Mouse (Mus musculus) adrenal gland, postnatal 25 days (tissue): ENCODE data around the gene Hpcal1. TPM values are rescaled to one million over a fixed set of nuclear protein-coding genes. Genes with fewer than 3 reads are reported as not detected.
"Not testable (repeated sequence)": the region's sequence is repeated elsewhere in the genome, so short reads cannot be mapped to it uniquely, and the experiment has no call there.

ENCODE experiments used
- DNase-seq: peaks from one replicate; pipeline ENCODE4 v3.0.0; 2021; ENCODE audit warnings: mixed read lengths
- total RNA-seq: library from RNA; stranded (reverse); gene quantifications from 2 replicates; pipeline ENCODE4 v1.2.3, GENCODE M21; 2021

Hpcal1 gene
- total RNA-seq, 1 experiment from 2014 or later, result 17.2 TPM

GRCm38 (mm10) chr12:17741637-17742364 is 51.1 kb downstream of the Hpcal1 start:
- DNase-seq, result peak; percentile 56

DNA sequence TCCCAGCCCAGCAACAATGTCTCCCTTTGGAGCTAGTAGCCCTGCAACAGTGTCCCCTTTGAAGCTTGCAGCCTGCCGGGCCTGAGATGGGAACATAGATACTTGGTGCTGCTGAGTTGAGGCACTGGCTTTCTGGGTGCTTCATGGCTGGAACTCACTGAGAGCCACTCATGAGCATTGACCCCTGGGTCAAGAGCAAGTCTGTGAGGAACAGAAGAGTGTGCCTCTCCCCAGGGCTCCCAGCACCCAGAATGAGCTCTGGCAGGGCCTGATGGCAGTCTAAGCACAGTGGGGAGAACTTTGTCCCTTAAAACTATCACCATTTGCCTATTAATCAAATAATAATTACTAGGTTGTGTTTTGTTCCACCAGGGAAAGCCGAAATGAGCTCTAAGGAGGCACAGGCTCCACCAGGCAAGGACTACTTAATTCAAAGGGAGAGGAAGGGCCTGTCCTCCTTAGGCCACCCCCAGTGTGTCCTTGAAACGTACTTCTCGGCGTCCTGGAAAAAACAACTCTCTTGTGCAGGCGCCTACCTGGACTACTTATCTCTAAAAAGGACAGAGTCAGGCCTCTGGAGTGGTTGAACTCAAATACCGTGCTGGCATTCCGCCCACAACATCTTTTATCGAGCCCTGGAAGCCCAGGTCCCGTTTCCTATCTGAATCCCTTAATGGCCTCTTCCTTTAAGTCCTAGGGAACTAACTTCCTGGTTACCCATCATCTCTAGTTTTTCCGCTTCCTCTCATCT is 52.1 kb downstream of the Hpcal1 start:
- DNase-seq, result no peak

DNA sequence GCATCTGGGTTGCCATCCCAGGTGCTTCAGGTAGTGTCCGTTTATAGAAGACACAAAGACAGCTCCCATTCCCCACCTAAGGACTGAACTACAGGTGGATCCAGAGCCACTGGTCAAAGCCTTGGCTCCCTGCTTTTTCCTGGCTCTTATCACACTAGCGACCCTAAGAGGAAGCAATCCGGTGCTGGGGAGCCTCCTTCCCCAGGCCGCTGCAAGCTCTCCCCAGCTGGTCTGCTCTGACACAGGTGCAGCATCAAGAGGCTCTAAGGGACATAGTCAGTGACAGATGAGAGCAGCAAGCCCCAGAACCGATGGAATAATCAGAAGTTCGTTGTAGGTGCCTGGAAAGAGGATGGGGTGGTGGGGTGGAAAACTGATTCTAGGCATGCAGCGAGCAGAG is 54.8 kb downstream of the Hpcal1 start:
- DNase-seq, result no peak

- peak; percentile 81 for DNase-seq
Measured at GRCm38 (mm10) chr12:17746725-17747124, 56.1 kb downstream of the Hpcal1 start.

DNA sequence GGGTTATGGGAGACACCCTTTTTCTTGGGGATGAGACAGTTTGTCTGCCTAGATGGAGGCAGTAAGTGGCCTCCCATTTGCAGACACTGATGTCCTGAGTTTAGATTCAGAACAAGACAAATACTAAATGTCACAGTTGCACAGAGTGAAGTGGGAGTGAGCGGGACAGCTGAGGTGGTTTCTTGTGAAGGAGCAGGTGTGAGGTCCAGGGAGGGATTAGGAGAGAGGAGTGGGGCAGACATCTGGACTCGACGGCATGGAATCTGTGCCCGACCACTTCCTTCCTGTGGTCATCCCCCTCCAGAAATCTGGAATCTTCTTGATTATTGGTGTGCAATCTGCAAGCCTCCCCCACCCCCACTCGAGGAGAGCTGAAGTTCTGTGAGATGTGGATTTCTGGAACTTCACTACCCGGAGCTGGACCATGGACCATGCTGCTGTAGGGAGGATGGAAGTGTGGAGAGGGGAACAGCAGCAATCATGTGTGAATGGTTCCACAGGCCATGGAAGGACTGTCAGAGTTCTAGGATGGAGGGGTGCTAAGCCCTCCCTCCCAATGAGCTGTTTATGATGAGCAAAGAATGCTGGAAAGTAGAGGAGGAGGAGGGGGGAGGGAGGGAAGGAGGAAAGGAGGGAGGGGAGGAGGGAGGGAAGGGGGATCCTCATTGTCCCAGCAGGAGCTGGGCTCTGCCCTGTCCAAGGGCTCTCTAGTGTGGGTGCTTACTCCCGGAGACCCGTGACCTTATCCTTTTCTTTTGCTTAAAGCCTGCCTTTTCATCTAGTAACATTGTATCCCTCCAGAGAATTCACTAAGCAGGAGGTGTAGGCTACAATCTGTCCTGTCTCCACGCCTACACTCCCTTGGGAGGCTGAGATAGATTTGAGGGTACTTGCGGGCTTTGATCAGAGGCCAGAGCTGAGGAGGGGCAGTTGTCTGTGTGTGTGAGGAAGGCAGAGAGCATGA is 56.8 kb downstream of the Hpcal1 start:
- no peak for DNase-seq

- DNase-seq, result no peak
Measured at GRCm38 (mm10) chr12:17748155-17748529, 57.5 kb downstream of the Hpcal1 start.

DNA sequence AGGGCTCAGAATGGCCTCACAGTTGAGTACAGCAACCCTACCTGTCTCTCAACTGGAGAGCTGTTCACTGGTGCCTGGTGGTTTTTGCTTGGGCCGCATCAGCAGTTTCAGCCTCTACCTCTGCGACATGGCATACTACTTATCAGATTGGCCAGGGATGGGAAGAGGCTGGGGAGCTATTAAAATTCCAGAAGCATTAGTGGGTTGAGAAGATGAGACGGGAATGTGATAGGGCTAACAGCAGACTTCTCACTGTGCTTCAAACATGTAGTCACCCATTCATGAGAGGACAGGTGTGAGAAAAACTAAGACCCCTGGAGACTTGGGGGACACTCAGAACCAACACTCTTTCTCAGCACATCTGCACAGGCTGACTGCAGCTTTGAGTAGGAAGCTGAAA is 59.1 kb downstream of the Hpcal1 start:
- DNase-seq, result no peak

DNA sequence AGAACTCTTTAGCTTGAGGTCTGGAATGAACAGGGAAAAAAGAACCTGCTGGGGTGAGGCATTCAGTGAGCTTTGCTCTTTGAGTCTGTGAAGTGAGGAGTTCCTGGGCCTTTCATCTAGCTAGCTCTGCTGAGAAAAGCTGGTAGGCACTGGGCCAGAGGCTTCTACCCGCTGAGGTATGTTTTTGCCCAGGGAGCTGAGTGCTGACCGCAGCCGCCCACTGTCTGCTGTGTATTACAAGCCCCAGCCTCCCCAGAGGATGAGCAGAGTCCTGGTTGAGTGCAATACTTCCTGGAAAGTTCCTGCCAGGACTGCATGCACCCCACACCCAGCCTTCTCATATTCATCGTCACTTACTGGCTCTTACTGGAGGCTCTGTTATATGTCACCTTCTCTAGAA is 59.8 kb downstream of the Hpcal1 start:
- DNase-seq, result peak; percentile 34

GRCm38 (mm10) chr12:17752828-17753227 is 62.2 kb downstream of the Hpcal1 start:
- DNase-seq, result no peak

DNA sequence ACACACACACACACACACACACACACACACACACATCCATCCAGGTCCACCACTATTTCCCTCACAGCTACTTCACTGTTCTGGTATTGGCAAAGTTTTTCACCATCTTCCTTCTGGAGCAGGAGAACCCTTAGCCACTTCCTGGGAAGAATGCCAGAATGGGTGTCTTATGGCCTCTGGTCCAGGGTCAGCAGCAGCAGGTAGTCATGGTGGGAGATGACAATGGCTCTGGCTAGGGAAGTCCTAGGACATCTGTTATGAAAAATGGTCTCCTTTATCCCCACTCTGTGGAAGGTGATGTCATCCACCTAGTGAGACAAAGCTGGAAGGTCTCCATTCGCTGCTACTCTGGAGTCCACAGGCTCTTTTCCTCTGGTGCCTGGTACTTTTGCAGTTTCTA is 64.1 kb downstream of the Hpcal1 start:
- DNase-seq, result no peak

DNA sequence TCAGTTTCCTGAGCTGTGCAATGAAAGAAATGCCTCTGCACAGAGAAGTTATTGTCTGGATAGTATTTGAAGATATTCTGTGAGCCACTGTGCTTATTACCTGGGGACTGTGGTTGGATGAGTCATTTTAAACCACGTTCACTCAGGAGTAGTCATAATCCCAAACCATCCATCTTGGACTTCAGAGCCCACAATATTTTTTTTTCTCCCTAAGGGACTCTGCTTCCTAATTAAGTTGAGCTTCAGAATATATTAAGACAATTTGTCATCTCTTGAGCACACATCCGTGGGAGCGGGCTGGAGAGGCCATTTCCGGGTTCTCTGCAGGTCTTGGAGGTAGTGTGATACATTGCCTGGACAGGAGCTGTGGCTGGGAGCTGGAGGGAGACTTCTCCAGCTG is 66.2 kb downstream of the Hpcal1 start:
- DNase-seq, result no peak

- no peak for DNase-seq
Measured at GRCm38 (mm10) chr12:17762286-17762933, 71.8 kb downstream of the Hpcal1 start.

DNA sequence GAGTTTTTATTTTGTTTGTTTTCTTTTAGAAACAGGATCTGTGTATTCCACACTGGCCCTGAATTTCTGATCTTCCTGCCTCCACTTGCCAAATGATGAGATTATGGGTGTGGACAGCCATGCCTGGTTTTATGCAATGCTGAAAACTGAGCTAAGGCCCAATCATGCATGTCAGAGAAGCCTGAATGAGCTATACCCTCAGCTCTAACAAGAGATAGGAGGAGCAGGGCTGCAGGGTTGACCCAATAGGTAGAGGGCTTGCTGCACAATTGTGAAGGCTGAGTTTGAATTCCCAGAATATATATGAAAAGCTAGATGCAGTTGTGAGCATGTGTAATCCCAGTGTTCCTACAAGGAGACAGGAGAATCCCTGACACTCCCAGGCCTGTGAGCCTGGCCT is 72.4 kb downstream of the Hpcal1 start:
- no peak for DNase-seq

GRCm38 (mm10) chr12:17764005-17764404 is 73.3 kb downstream of the Hpcal1 start:
- no peak for DNase-seq

- DNase-seq, result not testable (repeated sequence)
Measured at GRCm38 (mm10) chr12:17767567-17767966, 76.9 kb downstream of the Hpcal1 start.

DNA sequence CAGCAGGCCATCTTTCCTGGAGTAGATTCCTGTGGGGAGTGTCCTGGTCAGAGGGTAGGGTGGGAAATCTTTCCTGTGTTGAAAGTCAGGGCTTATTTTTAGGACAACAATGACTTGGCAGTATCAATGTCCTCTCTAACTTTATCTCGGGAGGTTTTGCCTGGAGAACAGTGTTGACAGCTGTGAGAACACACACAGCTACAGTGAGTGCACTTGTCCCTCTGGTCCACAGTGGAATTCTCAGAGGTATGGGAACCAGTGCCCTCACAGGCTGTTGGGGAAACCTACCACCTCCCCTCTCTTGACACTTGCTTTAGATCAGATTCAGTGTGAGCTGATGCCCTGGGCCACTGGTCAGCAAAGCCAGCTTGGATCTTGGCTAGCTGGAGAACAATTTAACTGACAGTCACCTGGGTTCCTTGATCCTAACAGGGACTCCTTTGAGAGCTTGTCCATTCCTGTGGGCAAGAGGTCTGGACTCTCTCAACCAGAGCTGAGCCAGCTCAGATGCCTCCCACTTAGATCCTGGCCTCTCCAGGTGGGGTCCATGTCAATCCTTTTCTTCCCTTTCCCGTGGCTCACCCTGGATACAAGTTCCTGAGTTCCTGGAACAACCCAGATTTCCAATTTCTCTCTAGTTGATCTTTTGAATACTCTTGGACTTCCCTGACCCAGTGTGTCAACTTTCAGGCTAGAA is 79.0 kb downstream of the Hpcal1 start:
- DNase-seq, result no peak

GRCm38 (mm10) chr12:17770538-17770937 is 79.9 kb downstream of the Hpcal1 start:
- no peak for DNase-seq

GRCm38 (mm10) chr12:17773721-17774120 is 83.1 kb downstream of the Hpcal1 start:
- peak; percentile 68 for DNase-seq

- not testable (repeated sequence) for DNase-seq
Measured at GRCm38 (mm10) chr12:17774842-17775241, 84.2 kb downstream of the Hpcal1 start.

DNA sequence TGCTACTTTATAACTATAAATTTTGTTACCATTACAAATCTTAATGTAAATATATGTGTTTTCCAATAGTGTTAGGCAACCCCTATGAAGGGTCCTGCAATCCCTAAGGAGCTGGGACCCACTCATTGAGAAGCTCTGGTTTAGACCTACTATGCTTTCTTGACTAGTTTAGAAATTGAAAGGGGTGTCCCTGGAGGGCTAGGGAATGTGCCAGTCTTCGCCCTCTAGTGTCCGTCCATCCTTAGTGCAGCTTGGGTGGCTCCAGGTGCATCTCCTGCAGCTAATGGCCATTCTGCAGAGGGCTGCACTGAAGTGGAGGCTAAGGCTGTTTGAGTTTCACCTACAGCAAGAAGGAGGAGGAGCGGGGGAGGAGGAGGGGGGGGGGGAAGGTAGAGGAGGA is 87.7 kb downstream of the Hpcal1 start:
- peak; percentile 29 for DNase-seq

- no peak for DNase-seq
Measured at GRCm38 (mm10) chr12:17779093-17779492, 88.4 kb downstream of the Hpcal1 start.
